Mouse (Mus musculus) neural tube, embryonic 15.5 days (tissue): ENCODE measurements at regions not wholly inside any gene's neighbourhood (a gene's known extent, or its start where the extent isn't known, plus 50 kb on each side); places are given as distances from the start of the nearest gene placed in this dataset.

Experiments used
- ATAC-seq: fragments of 200-750 bp; cut with Nextera tagmentation; 2 replicates; pipeline ENCODE4 v1.8.0; 2017; ENCODE audit warnings: mild to moderate bottlenecking, moderate TSS enrichment, moderate library complexity; ENCODE audit not compliant: low FRiP score
- H3K27ac ChIP-seq: fragments of 300-500 bp; sonication (generic); replicated peaks from 2 replicates; pipeline ENCODE4 v1.5.1; 2015; ENCODE audit warnings: mild to moderate bottlenecking, inconsistent platforms
- H3K27me3 ChIP-seq: fragments of 300-500 bp; sonication (generic); replicated peaks from 2 replicates; pipeline ENCODE4 v1.6.1; 2015; ENCODE audit warnings: inconsistent platforms
- H3K36me3 ChIP-seq: fragments of 300-500 bp; sonication (generic); 2 replicates; pipeline ENCODE4 v1.6.1; 2015; ENCODE audit warnings: inconsistent platforms
- H3K4me1 ChIP-seq: fragments of 300-500 bp; sonication (generic); 2 replicates; pipeline ENCODE4 v1.6.1; 2015; ENCODE audit warnings: inconsistent platforms
- H3K4me2 ChIP-seq: fragments of 300-500 bp; sonication (generic); 2 replicates; pipeline ENCODE4 v1.6.1; 2015; ENCODE audit warnings: inconsistent platforms, mild to moderate bottlenecking, moderate library complexity
- H3K4me3 ChIP-seq: fragments of 300-500 bp; sonication (generic); replicated peaks from 2 replicates; pipeline ENCODE4 v1.5.1; 2015; ENCODE audit warnings: mild to moderate bottlenecking, inconsistent platforms
- H3K9ac ChIP-seq: fragments of 300-500 bp; sonication (generic); replicated peaks from 2 replicates; pipeline ENCODE4 v1.6.1; 2015; ENCODE audit warnings: mild to moderate bottlenecking, inconsistent platforms
- H3K9me3 ChIP-seq: fragments of 300-500 bp; sonication (generic); replicated peaks from 2 replicates; pipeline ENCODE4 v1.6.1; 2016; ENCODE audit warnings: inconsistent platforms
- WGBS: fragments of 180-500 bp; shearing (Covaris S2); methylation state at CpG from one replicate; pipeline ENCODE4 v1.1.7; 2015; ENCODE audit warnings: mixed read lengths; 5-methylcytosine and 5-hydroxymethylcytosine counted together

DNA sequence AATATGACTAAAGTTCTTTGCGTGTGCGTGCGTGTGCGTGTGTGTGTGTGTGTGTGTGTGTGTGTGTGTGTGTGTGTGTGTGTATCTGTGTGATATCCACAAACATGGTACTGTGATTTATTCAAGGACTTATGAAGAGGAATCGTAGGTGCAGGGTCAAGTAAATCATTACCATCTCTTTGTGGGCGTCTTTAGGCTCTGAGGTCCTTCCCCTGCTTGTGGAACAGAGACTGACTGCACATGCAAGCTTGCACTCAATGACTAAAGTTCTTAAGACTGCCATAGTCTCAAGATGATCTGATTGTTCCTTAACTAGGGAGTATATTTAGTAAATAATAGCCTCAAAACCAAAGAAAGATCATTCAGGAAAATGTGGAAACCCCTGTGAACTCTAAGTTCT is 241.1 kb downstream of the Rnf152 start:
- no peaks in the 10 kb centered on the region for H3K27me3 ChIP-seq
- H3K4me3 ChIP-seq, result no peak overlapping the region
- ATAC-seq, result no peak
- H3K9me3 ChIP-seq, result no peaks in the 10 kb centered on the region
- H3K36me3 ChIP-seq, result no peaks in the 10 kb centered on the region
- H3K4me1 ChIP-seq, result peaks cover 3% of the 10 kb centered on the region; the same call in 1 of the 2 replicates
- 80% methylated on average over 6 of the region's 6 CpGs for WGBS
- no peak overlapping the region for H3K4me2 ChIP-seq
- H3K27ac ChIP-seq, result no peak overlapping the region
- H3K9ac ChIP-seq, result no peak overlapping the region

DNA sequence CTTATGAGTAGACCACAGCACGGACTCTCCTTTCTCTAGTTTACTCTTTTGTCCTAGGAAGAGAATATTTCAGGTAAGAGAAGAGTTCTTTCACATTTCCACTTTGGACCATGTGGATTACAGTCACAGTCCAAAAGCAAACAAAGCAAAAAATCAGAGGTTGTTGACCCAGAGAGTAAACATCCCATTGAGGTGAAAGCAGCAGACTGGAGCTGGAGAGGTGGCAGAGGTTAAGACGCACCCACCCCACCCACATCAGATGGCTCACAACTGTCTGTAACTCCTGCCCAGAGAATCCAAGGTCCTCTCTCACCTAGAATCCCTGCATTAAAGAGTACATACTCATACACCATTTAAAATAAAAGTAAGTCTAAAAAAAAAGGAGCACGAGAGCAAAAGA is 241.7 kb downstream of the Rnf152 start:
- Histone ChIP-seq H3K4me3 (no peak overlapping the region), H3K4me1 (peaks cover 3% of the 10 kb centered on the region; the same call in 1 of the 2 replicates), H3K9ac (no peak overlapping the region), H3K36me3 (no peaks in the 10 kb centered on the region), H3K4me2 (no peak overlapping the region), H3K27ac (no peak overlapping the region), H3K9me3 (no peaks in the 10 kb centered on the region), H3K27me3 (no peaks in the 10 kb centered on the region)
- ATAC-seq, result no peak
- WGBS, result 91% methylated on average over 3 of the region's 3 CpGs

DNA sequence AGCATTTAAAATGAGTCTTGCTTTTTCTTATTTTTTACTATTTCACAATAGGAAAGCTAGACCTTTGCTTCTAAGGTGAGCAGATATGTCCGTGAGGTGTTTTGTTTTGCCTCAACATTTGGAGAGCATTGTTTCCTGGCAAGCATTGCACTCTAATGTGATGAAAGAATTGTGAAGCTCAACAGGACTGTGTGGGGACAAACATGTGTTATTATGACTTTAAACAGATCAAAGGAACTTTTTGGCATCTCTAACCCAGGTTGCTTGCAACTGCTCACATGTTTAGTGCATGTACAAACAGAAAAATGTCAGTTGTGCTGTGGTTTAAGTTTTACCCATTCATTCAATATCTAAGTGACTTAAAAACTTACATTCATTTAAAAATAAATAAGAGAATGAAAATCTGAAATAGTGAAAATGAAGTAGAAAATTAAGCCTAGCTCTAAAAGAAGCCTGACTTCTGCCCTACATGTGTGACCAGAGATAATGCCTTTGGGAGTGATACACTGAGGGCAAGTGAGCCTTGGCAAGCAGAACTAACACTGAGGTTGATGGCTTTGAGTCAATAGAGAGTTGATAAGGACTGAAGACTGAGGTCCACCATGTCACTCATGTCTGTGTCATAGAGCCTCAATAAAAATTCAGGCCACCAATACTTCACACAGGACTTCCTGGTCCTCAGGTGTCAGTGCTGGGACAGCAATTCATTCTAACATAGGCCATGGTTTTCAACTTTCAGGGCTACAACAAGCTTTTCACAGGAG is 243.6 kb downstream of the Rnf152 start:
- Histone ChIP-seq H3K27ac (no peak overlapping the region), H3K4me1 (peaks cover 3% of the 10 kb centered on the region; the same call in 1 of the 2 replicates), H3K9ac (no peak overlapping the region), H3K4me3 (no peak overlapping the region), H3K9me3 (no peaks in the 10 kb centered on the region), H3K27me3 (no peaks in the 10 kb centered on the region), H3K36me3 (no peaks in the 10 kb centered on the region), H3K4me2 (no peak overlapping the region)
- 94% methylated on average over 1 of the region's 1 CpGs for WGBS
- no peak for ATAC-seq

DNA sequence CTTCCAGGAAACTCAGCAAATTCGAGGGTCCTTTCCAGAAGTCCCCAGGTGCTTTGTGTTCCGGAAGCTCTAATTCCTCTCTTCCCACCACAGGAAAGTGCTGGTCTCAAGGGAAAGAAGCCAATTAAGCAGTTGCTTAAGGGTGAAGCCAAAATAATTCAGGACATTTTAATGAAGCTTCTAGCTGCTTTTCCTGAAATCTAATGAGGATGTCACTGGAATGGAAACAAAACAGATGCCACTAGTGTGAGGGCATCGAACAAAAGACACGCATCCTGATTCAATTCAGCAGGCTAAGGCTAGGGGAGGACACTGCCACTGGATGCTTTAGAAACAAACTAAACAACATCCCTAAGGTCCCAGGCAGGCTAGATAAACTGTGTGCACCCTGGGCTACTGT is 245.3 kb downstream of the Rnf152 start:
- ATAC-seq, result peak; percentile 31; the same call in 1 of the 2 replicates
- no peaks in the 10 kb centered on the region for H3K36me3 ChIP-seq

DNA sequence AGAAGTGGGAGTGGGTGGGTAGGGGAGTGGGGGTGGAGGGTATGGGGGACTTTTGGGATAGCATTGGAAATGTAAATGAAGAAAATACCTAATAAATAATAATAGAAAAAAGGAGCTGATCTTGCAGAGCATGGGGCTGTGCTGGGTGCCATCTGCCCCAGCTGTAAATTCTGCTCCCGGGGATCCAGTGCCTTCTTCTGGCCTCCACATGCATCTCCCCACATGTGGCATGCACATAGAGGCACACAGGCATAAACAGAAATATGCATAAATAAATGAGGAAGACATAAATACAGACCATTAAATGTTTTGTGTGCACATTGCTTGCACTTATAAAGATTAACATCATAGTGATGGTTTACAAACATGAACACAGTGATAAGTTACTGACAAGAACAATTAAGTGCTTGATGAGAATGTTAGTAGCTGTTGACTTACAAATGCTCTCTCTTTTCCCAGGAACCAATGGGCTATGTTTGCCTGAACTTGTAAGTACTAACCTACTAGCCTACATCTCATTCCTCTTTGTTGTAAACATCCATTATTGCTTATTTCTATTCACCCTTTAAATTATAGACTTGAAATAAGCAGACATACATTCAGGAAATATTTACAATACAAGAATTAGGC is 245.8 kb downstream of the Rnf152 start:
- ATAC-seq, result no peak
- Histone ChIP-seq H3K4me1 (peaks cover 3% of the 10 kb centered on the region; the same call in 1 of the 2 replicates), H3K27me3 (no peaks in the 10 kb centered on the region), H3K36me3 (no peaks in the 10 kb centered on the region), H3K4me3 (no peak overlapping the region), H3K9ac (no peak overlapping the region), H3K27ac (no peak overlapping the region), H3K9me3 (no peaks in the 10 kb centered on the region), H3K4me2 (no peak overlapping the region)
- WGBS, result 61% methylated on average over 1 of the region's 1 CpGs

More for the DNA sequence above, 245.3 kb downstream of the Rnf152 start:
- no peaks in the 10 kb centered on the region for H3K27me3 ChIP-seq
- no peaks in the 10 kb centered on the region for H3K9me3 ChIP-seq
- H3K27ac ChIP-seq, result 0 out of 2 replicates have a peak overlapping the region, but pooled peaks have one; percentile 28
- no peak overlapping the region for H3K9ac ChIP-seq
- no peak overlapping the region for H3K4me3 ChIP-seq
- H3K4me2 ChIP-seq, result no peak overlapping the region
- 27% methylated on average over 4 of the region's 4 CpGs for WGBS
- peaks cover 3% of the 10 kb centered on the region; the same call in 1 of the 2 replicates for H3K4me1 ChIP-seq

DNA sequence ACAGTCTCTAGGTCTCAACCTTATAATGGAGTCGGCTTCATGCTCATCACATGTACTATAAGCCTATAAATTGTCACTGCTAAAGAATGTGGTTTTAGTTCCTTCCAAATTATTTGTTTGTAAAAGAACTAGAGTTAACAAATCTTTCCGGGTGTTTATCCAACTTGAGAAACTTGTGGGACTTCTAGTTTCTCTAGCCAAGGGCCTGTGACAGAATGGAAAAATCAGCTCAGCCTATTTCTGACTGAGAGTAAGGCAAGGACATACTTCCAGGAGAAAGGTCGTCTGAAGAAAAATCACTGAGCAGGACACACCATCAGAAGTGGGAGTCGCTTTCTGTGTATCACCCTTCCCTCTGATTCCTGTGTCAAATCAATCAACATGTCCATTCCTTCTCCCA is 248.7 kb downstream of the Rnf152 start:
- no peak overlapping the region for H3K4me3 ChIP-seq
- H3K27ac ChIP-seq, result no peak overlapping the region
- 79% methylated on average over 4 of the region's 4 CpGs for WGBS
- no peak for ATAC-seq
- H3K27me3 ChIP-seq, result no peaks in the 10 kb centered on the region
- H3K4me2 ChIP-seq, result no peak overlapping the region
- H3K9me3 ChIP-seq, result no peaks in the 10 kb centered on the region
- H3K9ac ChIP-seq, result no peak overlapping the region
- H3K36me3 ChIP-seq, result no peaks in the 10 kb centered on the region
- peaks cover 3% of the 10 kb centered on the region; the same call in 1 of the 2 replicates for H3K4me1 ChIP-seq

DNA sequence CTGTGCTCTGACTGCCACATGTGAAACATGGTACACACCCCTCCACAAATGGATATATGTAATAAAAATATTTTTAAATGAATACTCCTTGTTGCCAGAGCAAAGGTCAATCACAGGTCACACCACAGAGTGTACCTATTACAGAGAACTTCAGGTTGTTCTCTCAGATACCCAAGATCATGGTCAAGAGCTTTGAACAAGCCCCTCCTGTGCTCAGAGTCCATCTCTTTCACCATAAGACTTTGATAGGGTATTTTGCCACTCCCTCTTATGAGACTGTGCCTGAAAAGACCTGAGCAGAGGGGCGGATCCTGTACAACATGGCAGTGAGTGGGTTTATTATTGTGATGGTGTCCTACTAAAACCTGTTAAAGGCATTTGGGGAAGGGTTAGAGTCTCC is 249.3 kb downstream of the Rnf152 start:
- no peak overlapping the region for H3K4me3 ChIP-seq
- no peak overlapping the region for H3K27ac ChIP-seq
- WGBS, result 91% methylated on average over 1 of the region's 1 CpGs
- peaks cover 3% of the 10 kb centered on the region; the same call in 1 of the 2 replicates for H3K4me1 ChIP-seq
- ATAC-seq, result no peak
- H3K4me2 ChIP-seq, result no peak overlapping the region
- no peaks in the 10 kb centered on the region for H3K36me3 ChIP-seq
- H3K9ac ChIP-seq, result no peak overlapping the region
- H3K27me3 ChIP-seq, result no peaks in the 10 kb centered on the region
- no peaks in the 10 kb centered on the region for H3K9me3 ChIP-seq

DNA sequence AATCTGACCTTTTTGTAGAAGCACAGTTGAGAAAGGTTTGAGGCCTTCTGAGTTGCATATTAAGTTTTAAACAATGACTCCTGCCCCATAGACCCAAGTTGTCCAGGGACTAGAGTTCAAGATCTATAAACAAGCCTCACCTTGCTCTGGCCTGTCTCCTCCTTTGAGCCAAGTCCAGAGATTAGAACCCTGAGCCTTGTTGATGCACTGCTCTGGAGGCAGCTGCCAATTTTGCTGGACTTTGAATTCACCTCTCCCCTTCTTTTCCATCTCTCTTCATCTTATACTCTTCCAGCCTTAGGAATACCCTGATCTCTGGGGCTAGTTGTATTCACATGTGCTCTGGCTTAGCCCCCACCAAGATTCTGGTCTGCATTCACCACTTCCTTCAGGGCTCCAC is 251.3 kb downstream of the Rnf152 start:
- no peak overlapping the region for H3K9ac ChIP-seq

DNA sequence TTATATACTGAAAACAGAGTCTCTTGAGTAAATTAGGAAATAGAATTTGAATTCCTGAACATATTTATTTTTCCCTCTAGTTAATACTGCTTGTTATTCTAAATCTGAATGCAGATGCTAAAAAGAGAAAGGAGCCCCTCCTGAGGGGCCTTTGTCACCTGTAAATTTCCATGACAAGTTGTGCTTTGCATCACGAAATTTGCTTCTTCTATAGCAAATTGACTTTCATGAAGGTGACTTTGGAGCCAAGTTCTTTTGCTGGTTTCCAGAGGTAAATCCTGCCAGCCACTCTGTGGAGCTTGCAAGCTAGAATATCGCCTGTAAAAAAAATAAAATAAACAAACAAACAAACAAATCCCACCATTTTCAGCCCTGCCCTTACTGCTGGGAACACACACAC is 261.4 kb downstream of the Rnf152 start:
- Histone ChIP-seq H3K9ac (no peak overlapping the region), H3K4me2 (no peak overlapping the region), H3K27me3 (no peaks in the 10 kb centered on the region), H3K4me1 (no peaks in the 10 kb centered on the region), H3K27ac (no peak overlapping the region), H3K36me3 (no peaks in the 10 kb centered on the region), H3K9me3 (no peaks in the 10 kb centered on the region), H3K4me3 (no peak overlapping the region)
- ATAC-seq, result no peak
- 28% methylated on average over 2 of the region's 2 CpGs for WGBS

More for the DNA sequence above, 251.3 kb downstream of the Rnf152 start:
- Histone ChIP-seq H3K36me3 (no peaks in the 10 kb centered on the region), H3K27ac (no peak overlapping the region), H3K4me2 (no peak overlapping the region), H3K4me1 (no peaks in the 10 kb centered on the region), H3K27me3 (no peaks in the 10 kb centered on the region), H3K4me3 (no peak overlapping the region), H3K9me3 (no peaks in the 10 kb centered on the region)
- no peak for ATAC-seq

DNA sequence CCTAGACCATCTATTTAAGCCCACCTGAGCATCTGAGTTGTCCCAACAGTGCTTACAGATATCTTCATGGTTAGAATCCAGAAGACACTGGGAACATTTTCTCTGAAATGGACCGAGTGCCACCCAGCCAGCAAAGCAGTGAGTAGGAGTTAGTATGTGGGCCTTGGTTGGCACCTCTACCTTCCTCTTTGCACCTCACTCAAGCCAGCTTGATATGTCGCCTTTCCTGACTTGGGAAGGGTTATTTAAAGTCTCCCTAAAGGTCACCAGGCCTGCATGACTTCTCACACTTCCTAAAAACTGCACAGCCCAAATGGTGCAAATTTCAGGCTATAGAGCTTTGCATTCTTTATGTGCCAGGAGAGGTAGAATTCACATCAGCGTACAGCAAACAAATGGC is 262.0 kb downstream of the Rnf152 start:
- no peak overlapping the region for H3K4me2 ChIP-seq
- no peaks in the 10 kb centered on the region for H3K36me3 ChIP-seq
- no peak overlapping the region for H3K27ac ChIP-seq
- no peak for ATAC-seq
- H3K9ac ChIP-seq, result no peak overlapping the region
- H3K27me3 ChIP-seq, result no peaks in the 10 kb centered on the region
- no peaks in the 10 kb centered on the region for H3K9me3 ChIP-seq
- 75% methylated on average over 3 of the region's 3 CpGs for WGBS
- H3K4me1 ChIP-seq, result no peaks in the 10 kb centered on the region
- no peak overlapping the region for H3K4me3 ChIP-seq

DNA sequence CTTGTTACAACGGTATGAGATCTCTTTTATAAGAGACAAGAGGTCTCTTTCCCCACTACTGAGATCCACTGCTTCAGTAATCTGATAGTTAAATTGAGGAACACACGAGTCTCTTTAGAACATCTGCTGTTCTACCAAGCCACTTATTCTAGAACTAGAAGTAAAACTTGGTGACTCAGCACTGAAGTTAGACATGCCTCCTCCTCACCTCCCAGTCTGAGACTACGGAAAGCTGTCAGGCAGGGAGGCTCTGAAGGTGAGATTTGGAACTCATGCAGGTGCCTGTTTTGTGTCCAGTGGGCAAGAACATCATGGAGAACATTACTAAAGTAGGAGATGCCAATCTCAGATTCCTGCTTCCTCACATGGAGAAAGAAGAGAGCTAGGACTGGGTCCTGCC is 262.6 kb downstream of the Rnf152 start:
- no peak for ATAC-seq
- H3K27me3 ChIP-seq, result no peaks in the 10 kb centered on the region
- no peaks in the 10 kb centered on the region for H3K36me3 ChIP-seq
- no peaks in the 10 kb centered on the region for H3K9me3 ChIP-seq
- 87% methylated on average over 3 of the region's 3 CpGs for WGBS
- H3K4me3 ChIP-seq, result no peak overlapping the region
- no peak overlapping the region for H3K4me2 ChIP-seq
- H3K9ac ChIP-seq, result no peak overlapping the region
- H3K27ac ChIP-seq, result no peak overlapping the region
- no peaks in the 10 kb centered on the region for H3K4me1 ChIP-seq

DNA sequence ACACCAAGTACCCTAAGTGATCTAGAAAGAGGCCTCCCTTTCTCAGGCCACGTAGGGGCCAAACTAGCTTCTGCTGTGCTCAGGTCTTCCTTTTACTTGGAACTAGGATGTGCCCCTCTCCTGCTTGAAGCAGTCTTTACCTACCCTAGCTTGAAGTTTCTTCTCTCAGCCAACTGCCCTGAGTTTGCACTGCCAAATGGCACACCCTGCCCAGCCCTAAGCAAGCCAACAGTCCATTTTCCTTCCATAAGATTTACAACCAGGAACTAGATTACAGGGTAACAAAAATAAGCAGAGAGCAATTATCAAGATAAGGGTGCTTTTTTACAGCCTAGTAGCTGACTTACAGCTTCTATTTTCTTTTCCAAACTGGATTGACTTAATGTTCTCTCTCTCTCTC is 263.5 kb downstream of the Rnf152 start:
- H3K4me2 ChIP-seq, result no peak overlapping the region
- H3K9ac ChIP-seq, result no peak overlapping the region
- H3K27me3 ChIP-seq, result no peaks in the 10 kb centered on the region
- 55% methylated on average over 1 of the region's 1 CpGs for WGBS
- no peak for ATAC-seq
- no peaks in the 10 kb centered on the region for H3K36me3 ChIP-seq
- H3K4me3 ChIP-seq, result no peak overlapping the region
- H3K27ac ChIP-seq, result no peak overlapping the region
- no peaks in the 10 kb centered on the region for H3K4me1 ChIP-seq
- no peaks in the 10 kb centered on the region for H3K9me3 ChIP-seq
